Mouse (Mus musculus) urinary bladder, postnatal 10 days (tissue): ENCODE measurements around the gene Fzd10.
A peak's percentile ranks its signal among the peaks of the same experiment; 100 is the strongest.

Experiments used
- DNase-seq: peaks from one replicate; pipeline ENCODE4 v3.0.0; 2022; ENCODE audit warnings: low spot score

Fzd10 gene

DNA sequence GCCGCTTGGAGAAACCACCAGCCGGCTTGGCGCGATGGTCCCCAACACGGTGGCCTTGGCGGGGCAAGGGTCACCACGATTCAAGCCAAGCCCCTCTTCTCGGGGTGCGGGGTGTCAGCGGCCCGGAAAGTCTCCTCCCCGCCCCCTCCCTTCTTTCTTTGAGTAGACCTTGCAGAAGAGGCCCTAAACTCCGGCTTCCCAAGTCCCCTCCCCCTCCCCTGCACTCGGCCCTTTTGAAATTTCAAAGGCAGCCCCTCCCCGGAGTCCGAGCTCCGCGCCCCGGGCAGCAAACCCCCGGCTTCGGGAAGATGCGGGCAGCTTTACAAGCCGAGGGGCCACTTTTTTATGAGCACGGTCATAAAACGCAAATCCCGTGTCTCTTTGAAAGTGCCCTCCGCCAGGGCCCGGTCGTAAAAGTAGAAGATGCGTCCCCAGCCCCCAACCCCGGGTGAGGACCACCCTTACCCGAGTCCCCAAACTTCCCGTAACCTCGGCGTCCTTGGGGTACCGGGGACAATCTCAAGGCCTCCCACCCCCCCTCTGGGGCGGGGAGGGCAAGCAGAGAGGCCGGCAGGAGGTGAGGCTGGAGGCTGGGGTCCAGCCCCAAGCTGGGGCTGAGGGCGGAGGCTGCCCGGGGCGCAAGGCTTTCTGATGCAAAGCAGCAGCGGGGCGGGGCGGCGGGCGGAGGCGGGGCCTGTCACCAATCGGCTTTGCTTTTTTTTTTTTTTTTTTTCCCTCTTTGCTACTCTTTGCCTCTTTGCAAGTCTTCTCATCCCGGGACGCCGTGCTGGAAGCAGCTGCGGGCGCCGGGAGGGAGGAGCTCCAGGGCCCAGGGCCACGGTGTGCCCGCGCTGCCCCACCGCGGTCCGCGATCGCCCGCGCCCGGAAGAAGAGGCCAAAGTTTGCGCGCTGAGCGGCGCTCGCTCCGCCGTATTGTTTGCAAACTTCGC is at the start of gene Fzd10:
Gene Fzd10 (plus strand): TSS at position 773 of the 950 bp plus-strand sequence.
- no peak for DNase-seq

DNA sequence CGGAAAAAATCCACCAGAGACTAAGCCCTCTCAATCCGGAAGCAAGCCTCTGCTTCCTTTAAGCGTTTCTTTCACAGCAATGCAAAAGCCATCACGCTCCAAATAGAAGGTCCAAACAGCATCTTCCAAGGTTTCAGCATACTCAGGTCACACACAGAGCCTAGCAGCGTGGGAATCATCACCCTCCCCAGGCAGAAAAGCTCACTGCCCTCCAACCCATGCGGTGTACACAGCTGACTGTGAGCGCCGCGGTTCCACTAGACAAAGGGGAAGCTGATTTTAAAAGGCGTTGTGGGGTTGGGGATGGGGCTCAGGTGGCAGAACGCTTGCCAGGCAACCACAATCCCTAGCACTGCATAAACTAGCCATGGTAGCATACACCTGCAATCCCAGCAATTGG is 49.2 kb upstream of the Fzd10 start:
- no peak for DNase-seq

DNA sequence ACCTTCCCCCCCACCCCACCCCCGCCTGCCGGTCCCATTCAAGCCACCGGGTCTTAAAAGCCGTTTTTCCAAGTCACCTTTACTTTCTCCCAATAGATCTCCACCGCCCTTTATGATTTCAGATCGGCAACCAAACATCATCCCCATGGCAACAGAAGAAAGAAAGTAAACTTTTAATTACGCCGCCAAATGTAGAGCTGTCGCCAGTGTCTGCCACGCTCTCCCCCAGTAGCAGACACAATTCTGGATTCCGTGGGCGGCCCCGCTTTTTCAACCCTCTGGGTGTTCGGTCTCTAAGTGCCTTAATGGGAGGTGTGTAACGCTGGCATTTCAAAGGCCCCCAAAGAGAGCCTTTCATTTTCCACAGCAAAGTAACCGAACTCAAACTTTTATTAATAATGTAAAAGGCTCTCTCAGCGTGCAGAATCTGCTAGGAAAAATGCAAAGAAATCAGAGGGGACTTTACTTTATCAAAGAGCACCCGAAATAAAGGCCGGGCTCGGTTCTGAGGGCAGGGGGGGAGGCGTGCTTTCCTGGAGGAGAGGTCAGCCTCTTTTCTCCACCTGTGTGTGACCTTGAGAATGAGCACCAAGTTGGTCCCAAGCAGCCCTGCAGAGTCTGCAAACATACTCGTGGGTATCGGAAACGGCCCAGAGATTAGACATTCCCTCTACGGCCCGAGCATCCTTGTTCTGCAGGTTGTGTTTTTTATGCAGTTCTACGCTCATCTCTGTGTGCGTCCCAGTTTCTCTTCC is 48.3 kb upstream of the Fzd10 start:
- no peak for DNase-seq

DNA sequence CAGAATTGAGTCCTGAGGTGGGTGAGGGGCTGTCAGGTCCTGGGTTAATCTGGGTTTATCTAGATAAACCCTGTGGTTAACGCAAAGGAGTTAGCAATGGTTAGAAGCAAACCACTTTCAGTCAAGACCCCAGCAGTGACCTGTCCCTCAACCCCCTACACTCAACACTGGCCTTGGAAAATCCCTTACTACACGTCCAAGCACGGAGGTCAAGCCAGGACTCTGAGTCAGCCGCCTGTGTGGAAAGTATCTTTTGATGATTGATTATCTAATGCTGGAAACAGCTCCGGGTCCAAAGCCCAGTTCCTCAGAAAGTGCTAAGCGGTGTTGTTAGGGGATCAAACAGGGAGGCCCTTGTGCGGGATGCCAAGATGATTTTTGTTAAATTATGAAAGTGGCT is 42.5 kb upstream of the Fzd10 start:
- DNase-seq = no peak

DNA sequence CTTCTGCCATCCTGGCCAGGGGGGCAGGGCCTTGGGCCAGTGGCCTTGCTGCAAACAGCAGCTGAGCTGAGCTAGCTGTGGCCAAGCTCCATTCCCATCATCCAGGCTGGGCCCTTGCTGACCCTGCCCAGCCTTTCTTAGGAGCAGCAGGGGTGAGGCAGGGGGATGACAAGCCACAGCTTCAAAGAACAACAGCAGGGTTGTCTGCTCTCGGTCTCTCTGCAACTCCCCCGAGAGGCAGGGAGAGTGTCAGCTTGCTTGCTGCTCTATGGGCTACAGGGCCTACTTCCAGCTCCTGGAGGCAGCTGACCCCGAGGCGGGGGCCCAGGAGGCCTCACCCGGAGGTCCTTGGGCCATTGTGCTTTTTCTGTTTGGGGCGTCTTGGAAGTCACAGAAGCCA is 33.3 kb upstream of the Fzd10 start:
- no peak for DNase-seq

DNA sequence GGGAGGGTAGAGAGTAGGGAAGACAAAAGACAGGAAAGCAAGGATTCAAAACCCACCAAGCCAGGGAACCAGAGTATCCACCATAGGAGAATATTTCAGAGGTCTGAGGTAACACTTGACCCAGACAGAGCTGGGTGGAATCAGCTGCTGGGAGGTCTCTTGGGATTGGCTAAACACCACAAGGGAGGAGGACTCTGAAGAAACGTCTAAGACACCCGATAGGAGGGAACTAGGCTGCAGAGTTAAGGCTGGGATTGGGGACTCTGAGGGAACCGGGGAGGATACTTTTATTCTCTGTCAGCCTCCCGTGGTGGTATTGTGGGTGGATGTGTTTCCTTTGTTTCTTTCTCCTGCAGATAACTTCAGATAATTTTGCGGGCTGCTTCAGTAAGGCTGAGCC is 31.7 kb upstream of the Fzd10 start:
- no peak for DNase-seq

DNA sequence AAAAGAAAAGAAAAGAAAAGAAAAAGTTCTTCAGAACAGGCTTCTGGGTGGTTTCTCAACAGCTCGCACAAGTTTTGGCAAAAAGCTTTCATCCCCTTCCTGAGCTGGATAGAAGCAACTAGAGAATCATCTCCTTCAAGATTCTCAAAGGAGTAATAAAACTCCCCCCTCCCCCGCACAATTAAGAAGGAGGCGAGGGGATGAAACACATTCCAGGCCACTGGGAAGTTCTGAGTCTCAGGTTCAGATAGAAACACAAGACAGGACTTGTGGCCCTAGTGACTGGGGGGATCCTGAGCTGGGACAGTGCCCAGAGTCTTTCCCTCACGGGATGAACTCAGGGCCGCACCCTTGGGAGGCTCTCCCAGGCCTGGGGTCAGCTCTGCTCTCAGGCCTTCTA is 30.6 kb upstream of the Fzd10 start:
- DNase-seq = no peak

DNA sequence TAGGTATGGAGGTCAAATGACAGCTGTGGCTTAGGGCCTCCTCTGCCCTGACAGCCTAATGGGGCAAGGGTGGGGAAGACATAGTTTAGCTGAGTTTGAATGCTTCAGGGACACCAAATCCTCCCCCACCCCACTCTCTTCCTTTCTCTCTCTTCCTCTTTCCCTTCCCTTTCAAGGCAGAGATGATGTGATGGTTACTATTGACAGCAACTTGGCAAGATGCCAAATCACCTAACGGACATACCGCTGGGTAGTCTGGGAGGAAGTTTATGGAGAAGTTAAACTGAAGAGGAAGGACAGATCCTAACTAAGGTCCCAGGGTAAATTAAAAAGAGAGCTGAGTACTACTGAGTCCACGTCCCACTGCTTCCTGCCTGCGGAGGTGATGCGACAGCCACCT is 29.8 kb upstream of the Fzd10 start:
- DNase-seq = no peak

DNA sequence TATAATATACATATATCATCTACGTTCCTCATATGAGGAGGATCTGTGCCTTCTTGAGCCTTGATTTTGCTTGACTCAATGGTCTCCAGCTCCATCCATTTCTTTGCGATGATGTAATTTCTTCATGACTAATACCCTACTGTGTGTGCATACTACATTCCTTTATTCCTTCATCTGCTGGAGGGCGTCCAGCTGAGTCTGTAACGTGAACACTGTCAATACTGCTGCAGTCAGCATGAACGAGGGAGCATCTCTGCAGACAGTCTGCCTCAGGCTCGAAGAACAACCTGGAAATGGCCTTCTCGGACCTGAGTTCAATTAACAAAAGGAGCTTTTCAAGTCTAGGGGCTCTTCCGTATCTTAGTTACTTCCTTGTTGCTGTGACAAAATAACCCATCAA is 28.9 kb upstream of the Fzd10 start:
- no peak for DNase-seq

DNA sequence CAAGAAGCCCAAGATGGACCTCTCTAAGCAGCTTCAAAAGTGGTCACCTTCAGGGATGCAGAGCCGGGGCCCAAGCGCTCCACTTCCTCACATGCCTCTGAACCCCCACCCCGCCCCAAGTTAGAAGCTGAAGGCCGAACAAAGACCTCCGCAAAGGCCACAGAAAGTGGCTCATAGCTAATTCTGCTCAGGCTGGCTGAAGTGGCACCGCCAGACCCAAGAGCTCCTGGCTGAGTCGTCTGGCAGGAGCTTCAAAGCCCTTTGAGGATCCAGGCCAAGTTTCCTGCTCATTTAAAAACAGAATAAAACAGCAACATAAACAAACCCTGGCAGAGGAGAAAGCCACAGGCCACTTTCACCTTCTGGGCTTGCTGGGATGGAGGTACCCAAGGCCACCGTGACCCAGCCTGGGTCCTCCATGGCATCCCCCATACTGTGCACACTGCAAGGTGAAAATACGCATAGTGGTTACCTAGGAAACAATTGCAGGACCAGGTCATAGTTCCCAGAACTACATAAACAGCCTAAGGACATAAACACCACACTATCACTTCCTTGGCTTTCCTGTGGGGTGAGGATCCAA is 24.6 kb upstream of the Fzd10 start:
- DNase-seq = no peak

DNA sequence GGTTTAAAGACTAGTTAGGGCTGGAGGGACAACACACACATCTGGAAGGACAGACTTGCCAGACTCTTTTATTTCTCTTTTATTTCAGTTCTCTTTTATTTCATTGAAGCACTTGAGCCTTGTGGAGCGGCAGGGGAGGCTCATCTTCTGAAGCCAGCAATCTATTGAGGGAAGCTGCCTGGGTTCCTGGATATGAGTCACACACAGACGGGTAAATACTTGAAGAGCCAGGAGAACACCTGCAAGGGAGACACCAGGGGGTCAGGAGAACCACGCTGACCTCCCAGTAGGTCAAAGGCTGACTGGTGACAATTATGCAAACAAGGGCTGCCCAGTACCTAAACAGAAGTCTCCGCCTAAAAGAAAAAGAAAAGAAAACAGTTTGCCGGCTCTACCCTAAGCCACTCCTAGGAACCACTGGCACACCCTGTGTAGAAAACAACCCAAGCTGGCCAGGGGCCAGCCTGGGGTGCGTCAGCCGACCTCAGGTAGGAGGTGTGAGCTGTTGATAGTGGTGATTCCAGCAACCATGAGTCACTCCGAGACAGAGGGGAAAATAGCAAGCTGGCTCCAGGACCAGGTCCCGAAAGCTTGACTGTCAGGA is 21.5 kb upstream of the Fzd10 start:
- DNase-seq = peak; percentile 30

DNA sequence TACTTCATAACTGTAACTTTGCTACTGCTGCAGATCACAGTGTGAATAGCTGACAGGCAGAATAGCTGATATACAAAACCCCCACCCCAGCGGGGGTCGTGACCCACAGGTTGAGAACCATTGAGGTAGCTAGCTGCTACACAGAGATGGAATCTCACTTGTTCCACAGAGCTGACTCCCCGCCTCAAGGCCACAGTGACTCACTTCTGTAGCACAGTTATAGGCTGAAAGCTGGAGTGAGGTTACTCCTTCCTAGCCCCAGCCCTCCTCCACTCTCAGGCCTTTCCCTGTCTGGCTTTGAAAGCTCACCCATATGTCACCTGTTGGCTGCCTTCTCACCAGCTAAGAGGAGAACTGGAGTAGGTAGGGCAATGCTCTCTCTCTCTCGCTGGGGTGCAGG is 19.7 kb upstream of the Fzd10 start:
- no peak for DNase-seq

DNA sequence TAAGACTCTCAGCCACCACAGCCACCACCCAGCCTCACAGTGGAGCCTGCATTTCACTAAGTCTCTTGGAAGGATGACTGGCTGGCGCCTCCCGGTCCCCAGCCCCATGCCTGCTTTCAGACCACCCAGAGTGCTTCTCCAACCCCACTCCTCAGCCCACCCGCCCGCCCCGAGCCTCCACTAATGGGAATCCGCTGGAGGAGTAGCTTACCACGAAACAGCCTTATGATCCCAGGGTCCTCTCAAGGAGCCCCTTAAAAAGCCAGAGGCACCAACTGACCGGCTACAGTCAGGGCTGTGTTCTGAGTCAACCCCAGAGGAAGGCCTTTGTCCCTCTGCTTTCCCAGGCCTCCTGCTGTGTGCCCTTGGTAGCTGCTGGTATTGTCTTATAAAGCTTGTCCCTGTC is 19.1 kb upstream of the Fzd10 start:
- DNase-seq = no peak

DNA sequence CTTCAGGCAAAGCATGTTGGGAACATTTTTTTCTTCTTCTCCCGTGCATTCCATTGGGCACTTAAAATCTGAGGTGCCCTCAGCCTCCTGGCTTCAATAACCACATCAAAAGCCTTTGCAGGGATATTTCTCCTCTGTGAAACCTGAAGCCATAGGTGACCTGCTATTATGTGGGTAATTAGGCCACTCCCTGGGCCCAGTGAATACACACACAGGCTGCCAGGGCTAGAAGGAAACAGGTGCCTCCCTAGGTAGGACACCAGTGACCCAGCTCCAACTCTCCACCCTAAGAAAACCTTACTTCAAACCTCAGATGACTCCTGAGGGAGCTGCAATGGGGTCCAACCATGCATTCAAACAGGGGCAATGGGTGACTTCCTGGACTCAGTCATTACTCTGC is 11.4 kb upstream of the Fzd10 start:
- DNase-seq = no peak

DNA sequence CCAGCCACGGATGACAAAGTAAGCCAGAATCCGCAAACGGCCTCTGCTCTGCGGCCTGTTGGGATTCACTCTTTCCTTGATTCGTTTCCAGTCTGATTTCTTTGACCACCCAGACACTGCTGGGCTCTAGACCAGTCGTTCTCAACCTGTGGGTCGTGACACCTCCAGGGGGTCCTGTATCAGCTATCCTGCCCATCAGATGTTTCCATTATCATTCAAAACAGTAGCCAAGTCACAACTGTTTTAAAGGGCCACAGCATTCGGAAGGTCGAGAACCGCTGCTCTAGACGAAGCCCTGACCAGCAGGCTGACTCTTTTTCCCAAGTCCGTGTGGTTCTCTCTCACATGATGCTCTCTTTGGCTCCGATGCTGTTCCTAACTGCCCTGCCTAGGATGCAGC is 7.2 kb upstream of the Fzd10 start:
- DNase-seq = no peak

DNA sequence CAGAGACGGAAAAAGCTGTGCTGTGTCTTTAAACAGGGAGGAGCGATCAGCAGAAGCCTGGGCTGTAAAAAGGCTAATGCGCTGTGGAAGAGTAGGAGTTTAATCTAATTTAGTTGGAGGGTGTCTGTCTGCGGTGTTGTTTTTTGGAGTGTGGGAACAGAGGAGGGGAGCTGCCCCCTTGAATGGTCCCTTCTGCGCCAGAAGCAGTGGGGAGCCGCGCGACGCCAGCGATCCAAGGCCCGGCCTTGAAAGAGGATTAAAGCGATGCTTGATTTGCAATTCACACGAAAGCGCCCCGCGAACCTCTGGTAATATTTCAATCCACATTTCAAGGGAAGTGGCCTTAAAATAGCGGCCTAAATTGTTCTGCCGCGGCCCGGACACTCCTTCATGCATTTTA is 3.8 kb upstream of the Fzd10 start:
- DNase-seq = no peak

DNA sequence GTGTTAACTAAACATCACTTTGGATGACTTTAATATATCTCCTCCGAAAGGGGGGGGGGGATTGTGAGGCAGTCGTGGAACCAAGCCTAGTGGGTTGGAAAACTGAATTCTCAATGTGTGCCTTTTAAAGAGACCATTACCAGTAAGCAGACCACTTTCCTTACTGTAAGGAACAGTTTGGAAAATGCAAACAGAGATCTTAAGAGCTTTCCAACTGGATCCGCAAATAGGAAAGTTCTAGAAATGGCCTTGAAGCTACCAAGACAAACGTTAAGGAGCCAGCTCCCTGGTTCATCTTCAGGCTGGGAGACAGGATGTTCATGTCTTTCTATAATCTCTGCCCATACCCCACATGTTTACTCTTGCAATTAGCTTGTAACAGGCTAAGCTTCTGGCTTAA is 3.3 kb upstream of the Fzd10 start:
- DNase-seq = no peak

DNA sequence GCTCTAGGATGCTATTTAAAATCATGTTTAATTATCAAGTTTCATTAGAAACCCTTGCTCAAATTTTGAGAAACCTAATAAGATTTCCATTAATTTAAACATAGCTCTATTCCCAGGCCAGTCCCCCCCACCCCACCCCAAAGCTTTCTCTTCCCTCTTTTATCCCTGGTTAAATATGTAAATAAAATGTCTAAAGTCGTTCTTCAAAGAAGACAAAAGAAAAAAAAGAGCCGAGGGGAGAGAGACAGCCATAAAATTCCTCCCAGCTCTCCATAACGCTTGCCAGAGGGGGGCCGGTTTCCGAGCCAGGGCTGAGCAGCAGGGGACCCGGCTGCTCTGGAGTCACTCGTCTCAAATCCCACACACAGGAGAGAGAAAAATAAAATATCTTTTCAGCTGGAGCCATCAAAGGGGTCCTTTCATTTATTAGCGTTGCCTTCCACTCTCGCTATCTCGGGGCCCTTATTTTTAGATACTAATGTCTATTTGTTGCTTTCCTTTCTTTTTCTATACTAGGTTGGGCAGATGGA is 2.4 kb upstream of the Fzd10 start:
- no peak for DNase-seq

DNA sequence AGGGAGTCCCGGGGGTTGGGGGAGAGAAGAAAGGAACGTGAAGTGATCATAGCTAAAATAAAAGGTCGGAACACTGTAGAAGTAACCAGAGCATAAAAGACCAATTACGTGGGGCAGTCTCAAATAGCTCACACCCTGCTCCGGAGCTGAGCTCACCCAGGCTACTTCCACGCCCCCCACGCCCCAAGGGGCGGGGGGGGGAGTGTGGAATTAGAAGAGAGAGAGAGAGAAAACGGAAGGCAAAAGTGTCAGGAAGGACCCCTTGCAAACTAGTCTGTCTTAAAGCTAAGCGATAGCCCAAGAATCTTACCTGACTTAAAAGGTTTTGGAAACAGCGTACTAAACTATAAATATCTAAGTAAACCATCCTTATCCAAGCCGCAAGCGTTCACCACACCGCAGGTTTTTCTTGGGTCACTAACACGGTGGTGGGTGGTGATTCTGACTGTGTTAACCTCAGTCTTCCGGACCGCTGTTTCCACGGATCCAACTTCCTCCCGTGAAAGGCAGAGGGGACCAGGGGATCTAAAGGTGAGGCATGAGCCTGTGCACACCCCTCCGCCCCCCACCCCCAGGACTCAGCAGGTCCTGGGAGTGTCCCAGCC is 1.8 kb upstream of the Fzd10 start:
- DNase-seq = no peak

DNA sequence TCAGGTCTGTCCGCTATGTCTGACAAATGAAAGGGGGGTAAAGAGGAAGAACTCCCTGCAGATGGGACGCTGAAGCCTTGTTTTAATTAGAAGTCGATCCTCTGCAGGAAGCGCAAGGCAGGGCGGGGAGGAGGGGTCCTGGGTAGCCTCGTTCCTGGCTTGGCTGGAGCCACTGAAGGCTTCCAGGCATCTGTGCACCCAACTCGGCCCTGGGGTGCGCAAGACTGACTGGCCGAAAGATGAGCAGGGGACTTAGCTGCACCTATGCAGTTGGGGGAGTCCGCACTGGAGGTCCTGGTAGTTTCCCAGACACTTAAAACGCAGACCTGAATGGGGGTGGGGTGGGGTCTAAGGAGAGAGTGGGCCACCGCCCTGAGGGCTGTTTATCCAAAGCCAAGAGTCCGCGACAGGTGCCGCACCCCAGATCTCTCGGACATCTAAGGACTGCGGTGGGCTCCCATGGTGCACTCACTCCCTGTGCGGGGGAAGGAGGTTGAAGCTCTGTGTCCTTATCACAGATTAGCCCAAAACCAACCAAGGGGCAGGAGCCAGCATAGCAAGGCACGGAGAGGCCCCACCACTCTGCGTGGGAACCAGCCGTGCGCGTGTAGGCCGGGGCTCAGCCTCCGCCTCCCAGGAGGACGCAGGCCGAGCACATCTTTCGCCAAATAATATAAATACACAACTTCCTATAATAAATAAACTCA is 1.1 kb upstream of the Fzd10 start:
- DNase-seq = no peak
